8 mouse cellular contexts compared by ENCODE assay signal in the genomic region with DNA sequence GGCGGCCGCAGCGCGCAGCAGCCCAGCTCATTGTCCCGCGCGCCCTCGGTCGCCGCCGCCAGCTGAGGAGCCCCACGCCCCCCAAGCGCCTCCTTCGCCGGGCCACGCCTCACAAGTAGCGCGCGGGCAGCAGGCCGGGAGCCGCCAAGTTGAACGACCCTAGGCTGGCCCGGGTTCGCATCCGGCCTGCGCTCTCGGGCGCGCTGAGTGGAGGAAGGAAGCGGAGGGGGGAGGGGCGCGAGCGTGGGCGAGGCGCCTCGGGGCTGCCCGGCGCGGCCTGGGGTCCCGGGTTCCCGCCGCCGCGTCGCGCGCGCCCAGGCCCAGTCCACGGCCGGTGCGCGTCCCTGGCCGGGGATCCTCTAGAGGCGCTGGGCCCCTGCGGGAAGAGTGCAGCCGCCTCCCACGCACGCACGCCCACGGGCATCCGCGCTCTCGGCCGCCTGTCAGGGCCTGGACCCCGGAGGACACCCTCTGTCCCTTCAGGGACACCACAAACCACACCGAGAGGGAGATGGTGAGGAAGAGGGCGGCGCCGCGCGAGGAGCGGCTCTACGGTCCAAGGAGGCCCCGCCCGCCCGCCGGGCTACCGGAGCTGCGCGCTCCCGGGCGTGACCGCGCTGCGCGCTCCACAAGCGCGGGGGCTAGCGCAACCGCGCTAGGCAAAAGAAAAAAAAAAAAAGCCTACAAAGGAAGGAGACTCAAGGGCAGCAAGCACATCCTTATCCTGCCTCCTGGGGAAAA. TPM values are rescaled to one million over a fixed set of nuclear protein-coding genes. Genes with fewer than 3 reads are reported as not detected.
A peak's percentile ranks its signal among the peaks of the same experiment; 100 is the strongest.
DNase-seq lines count a peak whose midpoint lies in the region; ATAC-seq and TF ChIP-seq lines count a peak whose summit lies in the region.

A gene (minus strand): TSS at position 510 of the 741 bp plus-strand sequence.

- ATAC-seq in forebrain, embryonic 14.5 days, result peak; percentile 92
- ATAC-seq in liver, embryonic 16.5 days (ENCODE audit: low read depth), result peak; percentile 74
- peak; percentile 89 for ATAC-seq in neural tube, embryonic 14.5 days (ENCODE audit: low read depth)

- peak; percentile 89 for DNase-seq in cerebellum, adult 11-12 months
- DNase-seq in forebrain, embryonic 14.5 days (ENCODE audit: low spot score), result peak; percentile 92
- peak; percentile 78 to 82 for DNase-seq in heart, postnatal 10 days
- peak; percentile 57 to 83 for DNase-seq in kidney, postnatal 36 days
- DNase-seq in telencephalon, adult 2 months (ENCODE audit: low read depth, low spot score), result peak; percentile 77

- no peaks in the 10 kb centered on the region for H3K27me3 ChIP-seq in ES-Bruce4 (ENCODE audit: control insufficient read depth, insufficient read depth, low read length, poor library complexity, severe bottlenecking)
- H3K27me3 ChIP-seq in forebrain, embryonic 14.5 days (replicated peaks; ENCODE audit: control insufficient read depth, insufficient read depth, low read length), result no peaks in the 10 kb centered on the region
- peaks cover 33% of the 10 kb centered on the region for H3K27me3 ChIP-seq in liver, embryonic 16.5 days (ENCODE audit: control insufficient read depth, insufficient read depth, low read depth, low read length)
- H3K27me3 ChIP-seq in neural tube, embryonic 14.5 days (ENCODE audit: control insufficient read depth, insufficient read depth, low read length), result no peaks in the 10 kb centered on the region; the same call in 1 of the 2 replicates

- peak within 1 kb of the TSS; percentile 62 for H3K4me3 ChIP-seq in ES-Bruce4 (ENCODE audit: low read depth, low read length)
- peak within 1 kb of the TSS; percentile 87 for H3K4me3 ChIP-seq in forebrain, embryonic 14.5 days (ENCODE audit: low read depth, low read length)
- H3K4me3 ChIP-seq in liver, embryonic 16.5 days (ENCODE audit: low read depth, low read length), result peak within 1 kb of the TSS; percentile 62
- H3K4me3 ChIP-seq in neural tube, embryonic 14.5 days (ENCODE audit: low read depth, low read length), result peak within 1 kb of the TSS; percentile 85

- H3K4me1 ChIP-seq in ES-Bruce4 (ENCODE audit: control insufficient read depth, insufficient read depth, low read length), result no peaks in the 10 kb centered on the region
- peaks cover 24% of the 10 kb centered on the region for H3K4me1 ChIP-seq in forebrain, embryonic 14.5 days (ENCODE audit: control insufficient read depth, insufficient read depth, low read length)
- H3K4me1 ChIP-seq in liver, embryonic 16.5 days (ENCODE audit: control insufficient read depth, low read depth, low read length), result no peaks in the 10 kb centered on the region; the same call in 1 of the 2 replicates
- peaks cover 26% of the 10 kb centered on the region for H3K4me1 ChIP-seq in neural tube, embryonic 14.5 days (ENCODE audit: control insufficient read depth, insufficient read depth, low read length)

- WGBS in forebrain, embryonic 14.5 days, result under 1% methylated on average over 65 of the region's 91 CpGs
- under 1% methylated on average over 76 of the region's 91 CpGs for WGBS in liver, embryonic 16.5 days (ENCODE audit: insufficient replicate concordance)
- under 1% methylated on average over 87 of the region's 91 CpGs for WGBS in neural tube, embryonic 14.5 days

- no peak for TF ChIP-seq POLR2A in ES-Bruce4 (IDR thresholded peaks at IDR 0.05; ENCODE audit: insufficient read depth, low read length)

- TF ChIP-seq CTCF in ES-Bruce4 (IDR thresholded peaks at IDR 0.05; ENCODE audit: low read depth, low read length), result no peak

- intact Hi-C loops in heart, postnatal 10 days (cut with DNase I), result no loop called here

- H3K9ac ChIP-seq in ES-Bruce4 (ENCODE audit: low read depth, poor library complexity, severe bottlenecking), result peak within 1 kb of the TSS; percentile 93
- peak within 1 kb of the TSS; percentile 97 for H3K9ac ChIP-seq in forebrain, embryonic 14.5 days (ENCODE audit: low read length)
- H3K9ac ChIP-seq in liver, embryonic 16.5 days (ENCODE audit: low read depth, low read length), result peak within 1 kb of the TSS; percentile 47; the same call in 1 of the 2 replicates
- peak within 1 kb of the TSS; percentile 97 for H3K9ac ChIP-seq in neural tube, embryonic 14.5 days (replicated peaks; ENCODE audit: low read depth, low read length)

- H3K4me2 ChIP-seq in forebrain, embryonic 14.5 days (ENCODE audit: low read length), result peak within 1 kb of the TSS; percentile 79
- H3K4me2 ChIP-seq in liver, embryonic 16.5 days (ENCODE audit: low read depth, low read length), result peak within 1 kb of the TSS; percentile 75
- H3K4me2 ChIP-seq in neural tube, embryonic 14.5 days (ENCODE audit: low read depth, low read length), result peak within 1 kb of the TSS; percentile 88

- no peaks in the 10 kb centered on the region for H3K9me3 ChIP-seq in ES-Bruce4 (replicated peaks; ENCODE audit: control insufficient read depth, insufficient read depth, low read length, poor library complexity, severe bottlenecking)
- no peaks in the 10 kb centered on the region for H3K9me3 ChIP-seq in forebrain, embryonic 14.5 days (replicated peaks; ENCODE audit: control insufficient read depth, low read length)
- no peaks in the 10 kb centered on the region for H3K9me3 ChIP-seq in liver, embryonic 16.5 days (replicated peaks; ENCODE audit: control insufficient read depth, low read length)
- no peaks in the 10 kb centered on the region for H3K9me3 ChIP-seq in neural tube, embryonic 14.5 days (ENCODE audit: control insufficient read depth, low read length)

- no peaks in the 10 kb centered on the region for H3K36me3 ChIP-seq in ES-Bruce4 (ENCODE audit: control insufficient read depth, insufficient read depth, low read length, poor library complexity, severe bottlenecking)
- peaks cover 11% of the 10 kb centered on the region; the same call in 1 of the 2 replicates for H3K36me3 ChIP-seq in forebrain, embryonic 14.5 days (ENCODE audit: control insufficient read depth, insufficient read depth, low read length)
- no peaks in the 10 kb centered on the region for H3K36me3 ChIP-seq in liver, embryonic 16.5 days (ENCODE audit: control insufficient read depth, insufficient read depth)
- no peaks in the 10 kb centered on the region for H3K36me3 ChIP-seq in neural tube, embryonic 14.5 days (ENCODE audit: control insufficient read depth, insufficient read depth, low read length)

- H3K27ac ChIP-seq in ES-Bruce4 (ENCODE audit: insufficient read depth, low read length), result no peak within 1 kb of the TSS
- H3K27ac ChIP-seq in forebrain, embryonic 14.5 days (ENCODE audit: low read depth, low read length), result peak within 1 kb of the TSS; percentile 90
- no peak within 1 kb of the TSS for H3K27ac ChIP-seq in liver, embryonic 16.5 days (ENCODE audit: low read length)
- H3K27ac ChIP-seq in neural tube, embryonic 14.5 days (ENCODE audit: low read depth, low read length), result peak within 1 kb of the TSS; percentile 97

- TF ChIP-seq EP300 in ES-Bruce4 (IDR thresholded peaks at IDR 0.05; ENCODE audit: insufficient read depth, low read depth, low read length), result no peak

RNA-seq across cellular contexts. Expression of the gene that starts here (rescaled TPM):
- polyA plus RNA-seq in ES-Bruce4 (2011; ENCODE audit: insufficient read depth, insufficient read length, low read depth, missing spikeins), result 20.7 and 20.9 TPM in 2 replicates
- polyA plus RNA-seq in forebrain, embryonic 14.5 days (2014; fragmentation: Nextera tagmentation; extraction: Ambion mirVana), result 53.6 and 68.2 TPM in 2 replicates
- total RNA-seq in heart, postnatal 10 days (2021), result 1 to 10 TPM; 5.0 to 5.3 TPM
- 14.9 and 16.0 TPM in 2 replicates for polyA plus RNA-seq in liver, embryonic 16.5 days (2015; fragmentation: Nextera tagmentation; extraction: Ambion mirVana)
- polyA plus RNA-seq in neural tube, embryonic 14.5 days (2014; fragmentation: Nextera tagmentation; extraction: Ambion mirVana), result 75.5 and 83.4 TPM in 2 replicates

Comparison
In these comparisons a context has a peak if more than half of its experiments do, and no peak if none do; other contexts are left out.
1. H3K27ac ChIP-seq: peak in forebrain, embryonic 14.5 days (single experiment) and neural tube, embryonic 14.5 days (single experiment); none in ES-Bruce4 (single experiment) and liver, embryonic 16.5 days (single experiment).
2. H3K9ac ChIP-seq: peak in every context shown above with its lines; median percentile 97 in forebrain, embryonic 14.5 days; 97 in neural tube, embryonic 14.5 days; 93 in ES-Bruce4; 47 in liver, embryonic 16.5 days.
3. Peak in every context shown above with its lines, with median percentiles within 50 percentile points of each other: H3K4me3 ChIP-seq, DNase-seq, ATAC-seq and H3K4me2 ChIP-seq.